ENCODE assay signal across 28 mouse cellular contexts in genomic region chr16:86371652-86372051, GRCm38 (mm10).
"Had no signal": no experiment of that assay in that cellular context is flagged by ENCODE, and none has a peak within 500 bp of the region (broad histone marks: within the 10 kb centered on the region; RNA-seq: fewer than 3 reads in every experiment).

No protein-coding gene starts in this region.

- H3K27ac ChIP-seq: gastrocnemius, adult 2 months; heart, embryonic 10.5 days; hindbrain, embryonic 10.5 days; hindbrain, embryonic 12.5 days; hindbrain, embryonic 15.5 days; hindbrain, postnatal 0 days; kidney, embryonic 15.5 days; kidney, postnatal 0 days; limb, embryonic 10.5 days; limb, embryonic 12.5 days; liver, embryonic 13.5 days; liver, embryonic 15.5 days had no signal

- ATAC-seq: hindbrain, postnatal 0 days; intestine, embryonic 16.5 days had no signal

- DNase-seq: gastrocnemius, adult 2 months; gastrocnemius, postnatal 10 days; gastrocnemius, postnatal 25 days; heart, adult 18-20 months; heart, postnatal 10 days; heart, postnatal 4 days; kidney, adult 11 months; kidney, adult 2 months; kidney, adult 9 months; kidney, postnatal 14 days; kidney, postnatal 36 days; layer of hippocampus, adult 9-11 months; layer of hippocampus, postnatal 36 days; liver; liver, embryonic 13.5 days had no signal

- H3K4me3 ChIP-seq: gastrocnemius, adult 2 months; heart, embryonic 10.5 days; heart, embryonic 12.5 days; hindbrain, embryonic 10.5 days; hindbrain, embryonic 12.5 days; hindbrain, embryonic 15.5 days; kidney, embryonic 15.5 days; limb, embryonic 10.5 days; limb, embryonic 12.5 days; liver, embryonic 13.5 days; liver, embryonic 15.5 days had no signal

- H3K9me3 ChIP-seq: heart, embryonic 10.5 days; heart, embryonic 12.5 days; hindbrain, embryonic 10.5 days; hindbrain, embryonic 12.5 days; hindbrain, embryonic 15.5 days; kidney, embryonic 15.5 days; limb, embryonic 10.5 days; limb, embryonic 12.5 days; liver, embryonic 13.5 days; liver, embryonic 15.5 days had no signal

- H3K4me2 ChIP-seq: heart, embryonic 12.5 days; hindbrain, embryonic 12.5 days; hindbrain, embryonic 15.5 days; kidney, embryonic 15.5 days; limb, embryonic 12.5 days; liver, embryonic 11.5 days; liver, embryonic 13.5 days; liver, embryonic 15.5 days had no signal

- H3K36me3 ChIP-seq: heart, embryonic 10.5 days; heart, embryonic 12.5 days; hindbrain, embryonic 10.5 days; hindbrain, embryonic 12.5 days; hindbrain, embryonic 15.5 days; kidney, embryonic 15.5 days; limb, embryonic 10.5 days; limb, embryonic 12.5 days; liver, embryonic 13.5 days; liver, embryonic 15.5 days had no signal

- H3K9ac ChIP-seq: heart, embryonic 12.5 days; hindbrain, embryonic 12.5 days; hindbrain, embryonic 15.5 days; kidney, embryonic 15.5 days; limb, embryonic 12.5 days; liver, embryonic 13.5 days; liver, embryonic 15.5 days had no signal

- H3K27me3 ChIP-seq: heart, embryonic 12.5 days; hindbrain, embryonic 12.5 days; hindbrain, embryonic 15.5 days; kidney, embryonic 15.5 days; limb, embryonic 12.5 days; liver, embryonic 13.5 days; liver, embryonic 15.5 days had no signal

- H3K4me1 ChIP-seq: heart, embryonic 10.5 days; heart, embryonic 12.5 days; hindbrain, embryonic 10.5 days; hindbrain, embryonic 12.5 days; hindbrain, embryonic 15.5 days; kidney, embryonic 15.5 days; limb, embryonic 10.5 days; limb, embryonic 12.5 days; liver, embryonic 13.5 days; liver, embryonic 15.5 days had no signal
